Mouse (Mus musculus) hindbrain, embryonic 11.5 days (tissue): ENCODE data around the gene Taf6l. TPM values are rescaled to one million over a fixed set of nuclear protein-coding genes. Genes with fewer than 3 reads are reported as not detected.
A peak's percentile ranks its signal among the peaks of the same experiment; 100 is the strongest.
"Not testable (repeated sequence)": the region's sequence is repeated elsewhere in the genome, so short reads cannot be mapped to it uniquely, and the experiment has no call there.

Experiments
- ATAC-seq: fragments of 200-750 bp; cut with Nextera tagmentation; 2 replicates; pipeline ENCODE4 v1.8.0; 2017; ENCODE audit warnings: mild to moderate bottlenecking, moderate TSS enrichment, moderate library complexity; ENCODE audit not compliant: low FRiP score
- DNase-seq: peaks from one replicate; pipeline ENCODE4 v3.0.0-alpha.2; 2015; ENCODE audit warnings: low spot score
- H3K27ac ChIP-seq: fragments of 300-500 bp; sonication (generic); 2 replicates; pipeline ENCODE4 v1.5.1; 2014; ENCODE audit warnings: mild to moderate bottlenecking, low read depth, low read length
- H3K27me3 ChIP-seq: fragments of 300-500 bp; sonication (generic); 2 replicates; pipeline ENCODE4 v1.6.1; 2014; ENCODE audit warnings: mild to moderate bottlenecking, low read length, moderate library complexity, mixed read lengths; ENCODE audit not compliant: control insufficient read depth, insufficient read depth
- H3K36me3 ChIP-seq: fragments of 300-500 bp; sonication (generic); 2 replicates; pipeline ENCODE4 v1.6.1; 2014; ENCODE audit warnings: mild to moderate bottlenecking, low read length, moderate library complexity, mixed read lengths; ENCODE audit not compliant: control insufficient read depth, insufficient read depth
- H3K4me1 ChIP-seq: fragments of 300-500 bp; sonication (generic); replicated peaks from 2 replicates; pipeline ENCODE4 v1.6.1; 2014; ENCODE audit warnings: low read length, mixed read lengths; ENCODE audit not compliant: control insufficient read depth, insufficient read depth
- H3K4me2 ChIP-seq: fragments of 300-500 bp; sonication (generic); replicated peaks from 2 replicates; pipeline ENCODE4 v1.6.1; 2014; ENCODE audit warnings: mild to moderate bottlenecking, low read depth, low read length
- H3K4me3 ChIP-seq: fragments of 300-500 bp; sonication (generic); 2 replicates; pipeline ENCODE4 v1.5.1; 2014; ENCODE audit warnings: low read depth, low read length
- H3K9ac ChIP-seq: fragments of 300-500 bp; sonication (generic); 2 replicates; pipeline ENCODE4 v1.6.1; 2014; ENCODE audit warnings: low read depth, low read length
- H3K9me3 ChIP-seq: fragments of 300-500 bp; sonication (generic); 2 replicates; pipeline ENCODE4 v1.6.1; 2016; ENCODE audit warnings: low read length; ENCODE audit not compliant: control insufficient read depth
- WGBS: fragments of 180-500 bp; shearing (Covaris S2); extraction: QIAGEN DNeasy Blood & Tissue Kit; methylation state at CpG from one replicate; pipeline ENCODE4 v1.1.7; 2014; 5-methylcytosine and 5-hydroxymethylcytosine counted together
- polyA plus RNA-seq: library from polyadenylated mRNA; unstranded; fragments of >200 nt; fragmentation: Nextera tagmentation; extraction: Ambion mirVana; gene quantifications from 2 replicates; pipeline ENCODE4 v1.2.1, GENCODE M21; 2014

Taf6l gene
- polyA plus RNA-seq, 1 experiment from 2014 or later, result 15.4 TPM

- no peak overlapping the region for H3K4me2 ChIP-seq
- WGBS, result 92% methylated on average over 6 of the region's 6 CpGs
- no peak for ATAC-seq
- H3K9ac ChIP-seq, result no peak overlapping the region
- DNase-seq, result no peak
- no peak overlapping the region for H3K4me3 ChIP-seq
- H3K36me3 ChIP-seq, result no peaks in the 10 kb centered on the region
- no peaks in the 10 kb centered on the region for H3K27me3 ChIP-seq
- no peaks in the 10 kb centered on the region for H3K9me3 ChIP-seq
- 0 out of 2 replicates have a peak, but pooled peaks cover 6% of the 10 kb centered on the region for H3K4me1 ChIP-seq
- no peak overlapping the region for H3K27ac ChIP-seq
Measured at GRCm38 (mm10) chr19:8739646-8740045, 46.6 kb downstream of the Taf6l start.

DNA sequence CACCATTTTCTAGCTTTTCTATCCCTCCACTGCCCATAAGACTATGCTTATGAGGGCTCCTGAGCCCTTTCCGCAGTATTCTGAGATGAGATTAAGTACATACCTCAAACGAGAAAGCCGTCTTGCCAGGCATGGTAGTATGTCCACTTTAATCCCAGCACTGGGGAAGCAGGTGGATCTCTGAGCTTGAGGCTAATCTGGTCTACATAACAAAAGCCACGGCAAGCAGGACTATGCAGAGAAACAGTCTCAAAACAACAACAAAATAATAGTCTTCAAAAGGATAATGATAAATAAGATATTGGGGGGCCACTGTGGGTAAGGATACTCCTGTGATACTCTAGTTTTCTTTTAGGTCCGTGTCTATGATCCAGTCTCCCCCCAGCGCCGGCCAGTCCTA, 47.3 kb downstream of the Taf6l start:
- H3K9me3 ChIP-seq, result no peaks in the 10 kb centered on the region
- H3K36me3 ChIP-seq, result no peaks in the 10 kb centered on the region
- H3K4me1 ChIP-seq, result 0 out of 2 replicates have a peak, but pooled peaks cover 6% of the 10 kb centered on the region
- DNase-seq (no peak), ATAC-seq (no peak)
- 93% methylated on average over 7 of the region's 7 CpGs for WGBS
- no peak overlapping the region for H3K9ac ChIP-seq
- H3K4me3 ChIP-seq, result peak overlapping the region; percentile 10; the same call in 1 of the 2 replicates
- no peak overlapping the region for H3K27ac ChIP-seq
- no peak overlapping the region for H3K4me2 ChIP-seq
- no peaks in the 10 kb centered on the region for H3K27me3 ChIP-seq

GRCm38 (mm10) chr19:8736160-8736467, 50.1 kb downstream of the Taf6l start:
- WGBS, result 4% methylated on average over 11 of the region's 11 CpGs
- Histone ChIP-seq H3K36me3 (no peaks in the 10 kb centered on the region), H3K4me1 (no peaks in the 10 kb centered on the region), H3K27me3 (no peaks in the 10 kb centered on the region), H3K4me3 (peak overlapping the region; percentile 88), H3K27ac (no peak overlapping the region), H3K9me3 (no peaks in the 10 kb centered on the region), H3K4me2 (peak overlapping the region; percentile 63), H3K9ac (peak overlapping the region; percentile 72)
- peak; percentile 63 for ATAC-seq
- no peak for DNase-seq

- Histone ChIP-seq H3K36me3 (no peaks in the 10 kb centered on the region), H3K4me1 (no peaks in the 10 kb centered on the region), H3K9ac (peak within 1 kb of the TSS; percentile 72), H3K4me2 (peak within 1 kb of the TSS; percentile 63), H3K4me3 (peak within 1 kb of the TSS; percentile 88), H3K27ac (peak within 1 kb of the TSS; percentile 17; the same call in 1 of the 2 replicates), H3K27me3 (no peaks in the 10 kb centered on the region), H3K9me3 (no peaks in the 10 kb centered on the region)
- WGBS, result under 1% methylated on average over 32 of the region's 32 CpGs
- ATAC-seq (peak; percentile 95), DNase-seq (peak; percentile 99)
Measured at GRCm38 (mm10) chr19:8735389-8736159, 50.6 kb downstream of the Taf6l start, which contains the start of gene Wdr74. Wdr74 (plus strand) TSS chr19:8735827.

DNA sequence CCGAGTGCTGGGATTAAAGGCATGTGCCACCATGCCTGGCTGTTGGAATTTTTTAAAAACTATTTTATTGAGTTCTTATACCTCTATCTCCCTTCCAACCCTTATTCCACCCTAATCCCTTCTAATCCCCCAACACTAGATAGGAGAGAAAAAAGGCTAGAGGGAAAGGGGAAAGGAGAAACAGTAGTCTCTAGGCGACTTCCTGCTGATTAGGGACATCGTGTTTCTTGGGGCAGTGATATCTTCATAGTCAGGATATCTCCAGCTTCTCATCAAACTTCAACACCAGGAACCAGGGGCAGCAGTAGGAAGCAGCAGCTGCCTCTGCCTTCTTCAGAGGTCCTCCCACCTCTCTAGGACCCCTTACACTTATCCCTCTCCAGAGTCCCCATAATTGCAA, 51.9 kb downstream of the Taf6l start:
- no peak for DNase-seq
- H3K27me3 ChIP-seq, result no peaks in the 10 kb centered on the region
- no peak for ATAC-seq
- H3K36me3 ChIP-seq, result no peaks in the 10 kb centered on the region
- WGBS, result 77% methylated on average over 3 of the region's 3 CpGs
- H3K27ac ChIP-seq, result no peak overlapping the region
- H3K4me2 ChIP-seq, result no peak overlapping the region
- no peak overlapping the region for H3K9ac ChIP-seq
- H3K4me3 ChIP-seq, result no peak overlapping the region
- no peaks in the 10 kb centered on the region for H3K9me3 ChIP-seq
- H3K4me1 ChIP-seq, result no peaks in the 10 kb centered on the region

- WGBS, result 51% methylated on average over 3 of the region's 3 CpGs
- not testable (repeated sequence) for H3K4me1 ChIP-seq, H3K4me2 ChIP-seq, H3K27me3 ChIP-seq, DNase-seq, H3K4me3 ChIP-seq, H3K36me3 ChIP-seq, H3K9me3 ChIP-seq, ATAC-seq, H3K9ac ChIP-seq, H3K27ac ChIP-seq
Measured at GRCm38 (mm10) chr19:8728335-8729099, 57.7 kb downstream of the Taf6l start.

DNA sequence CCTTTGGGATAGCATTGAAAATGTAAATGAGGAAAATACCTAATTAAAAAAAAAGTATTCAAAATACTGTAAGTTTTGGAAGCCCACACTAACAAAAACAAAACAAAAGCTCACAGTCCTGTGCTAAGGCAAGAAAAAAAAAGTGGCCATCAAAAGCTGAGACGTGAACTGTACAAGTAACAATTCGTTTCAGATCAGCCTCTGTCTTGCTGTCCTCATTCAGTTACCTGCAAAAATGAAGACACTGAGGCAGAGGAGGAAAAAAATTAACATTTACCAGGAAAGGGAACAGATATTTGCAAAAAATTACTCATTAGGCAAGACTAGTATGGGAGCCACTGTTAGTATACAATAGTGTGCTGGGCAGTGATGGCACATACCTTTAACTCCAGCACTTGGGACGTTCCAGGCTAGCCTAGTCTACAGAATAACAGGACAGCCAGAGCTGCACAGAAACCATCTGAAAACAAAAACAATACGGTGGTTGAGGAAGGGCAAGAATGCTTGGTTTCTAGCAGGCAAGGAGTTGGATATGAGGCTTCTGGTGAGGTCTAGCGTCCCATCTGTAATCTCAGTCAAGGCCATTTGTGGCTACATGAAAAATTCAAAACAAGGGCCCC, 58.6 kb downstream of the Taf6l start:
- ATAC-seq (no peak), DNase-seq (no peak)
- H3K27me3 ChIP-seq, result no peaks in the 10 kb centered on the region
- 27% methylated on average over 5 of the region's 5 CpGs for WGBS
- H3K36me3 ChIP-seq, result peaks cover 7% of the 10 kb centered on the region; the same call in 1 of the 2 replicates
- no peak overlapping the region for H3K4me2 ChIP-seq
- no peak overlapping the region for H3K4me3 ChIP-seq
- no peak overlapping the region for H3K27ac ChIP-seq
- H3K4me1 ChIP-seq, result no peaks in the 10 kb centered on the region
- no peak overlapping the region for H3K9ac ChIP-seq
- H3K9me3 ChIP-seq, result no peaks in the 10 kb centered on the region

DNA sequence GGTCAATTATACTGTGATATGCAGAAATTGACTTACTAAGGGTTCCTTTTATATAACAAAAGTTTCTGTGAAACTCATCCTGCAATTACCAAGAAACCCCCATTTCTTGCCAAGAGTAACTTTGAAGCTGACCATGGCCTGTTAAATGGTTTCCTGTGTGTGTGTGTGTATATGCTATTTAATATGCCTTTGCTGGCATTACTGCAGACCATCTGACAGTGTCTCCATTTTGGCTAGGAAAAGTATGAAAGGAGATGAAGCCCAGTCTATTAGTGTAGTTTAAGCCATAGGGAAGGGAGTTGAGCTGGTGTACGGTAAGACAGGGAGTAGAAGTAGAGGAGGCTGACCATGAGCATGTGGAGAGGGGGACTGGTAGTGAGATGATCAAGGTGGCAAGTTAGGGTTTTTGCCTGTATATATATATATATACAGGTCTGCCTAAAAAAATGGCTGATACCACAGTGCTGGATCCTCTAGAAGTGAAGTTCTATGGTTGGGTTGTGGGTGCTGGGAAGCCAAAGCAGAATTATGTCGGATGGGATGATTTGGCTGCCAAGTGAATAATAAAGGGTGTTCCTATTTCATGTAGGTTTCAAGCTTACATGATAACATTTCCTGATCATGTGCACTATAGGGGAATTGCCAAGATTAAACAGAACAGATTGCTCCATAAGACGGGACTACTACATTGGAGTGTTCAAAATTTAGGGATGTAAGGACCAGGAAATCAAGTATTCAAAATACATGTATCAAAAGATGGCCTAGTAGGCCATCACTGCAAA, 59.4 kb downstream of the Taf6l start:
- Histone ChIP-seq H3K9ac (no peak overlapping the region), H3K4me3 (no peak overlapping the region), H3K27ac (no peak overlapping the region), H3K36me3 (peaks cover 7% of the 10 kb centered on the region; the same call in 1 of the 2 replicates), H3K9me3 (no peaks in the 10 kb centered on the region), H3K4me1 (no peaks in the 10 kb centered on the region), H3K27me3 (no peaks in the 10 kb centered on the region), H3K4me2 (no peak overlapping the region)
- DNase-seq (no peak), ATAC-seq (no peak)
- WGBS, result 18% methylated on average over 3 of the region's 3 CpGs
